Mouse (Mus musculus) forebrain, embryonic 14.5 days (tissue): ENCODE results near the gene Ift43. TPM values are rescaled to one million over a fixed set of nuclear protein-coding genes. Genes with fewer than 3 reads are reported as not detected.
A peak's percentile ranks its signal among the peaks of the same experiment; 100 is the strongest.

Source experiments
- ATAC-seq: fragments of 200-750 bp; cut with Nextera tagmentation; 2 replicates; pipeline ENCODE4 v1.8.0; 2017; ENCODE audit warnings: mild to moderate bottlenecking, moderate library complexity
- DNase-seq: peaks from one replicate; pipeline ENCODE4 v3.0.0-alpha.2; 2015; ENCODE audit warnings: low spot score
- H3K27ac ChIP-seq: fragments of 300-500 bp; sonication (generic); 2 replicates; pipeline ENCODE4 v1.5.1; 2014; ENCODE audit warnings: low read depth, mild to moderate bottlenecking, control low read depth, low read length, moderate library complexity
- H3K27me3 ChIP-seq: fragments of 300-500 bp; sonication (generic); replicated peaks from 2 replicates; pipeline ENCODE4 v1.6.1; 2014; ENCODE audit warnings: low read length, control low read depth, mixed read lengths; ENCODE audit not compliant: control insufficient read depth, insufficient read depth
- H3K36me3 ChIP-seq: fragments of 300-500 bp; sonication (generic); 2 replicates; pipeline ENCODE4 v1.6.1; 2014; ENCODE audit warnings: low read length, control low read depth; ENCODE audit not compliant: control insufficient read depth, insufficient read depth
- H3K4me1 ChIP-seq: fragments of 300-500 bp; sonication (generic); 2 replicates; pipeline ENCODE4 v1.6.1; 2014; ENCODE audit warnings: antibody characterized with exemption, low read length, control low read depth; ENCODE audit not compliant: control insufficient read depth, insufficient read depth
- H3K4me2 ChIP-seq: fragments of 300-500 bp; sonication (generic); 2 replicates; pipeline ENCODE4 v1.6.1; 2014; ENCODE audit warnings: mild to moderate bottlenecking, control low read depth, low read length
- H3K4me3 ChIP-seq: fragments of 300-500 bp; sonication (generic); 2 replicates; pipeline ENCODE4 v1.5.1; 2014; ENCODE audit warnings: low read depth, low read length, control low read depth
- H3K9ac ChIP-seq: fragments of 300-500 bp; sonication (generic); 2 replicates; pipeline ENCODE4 v1.6.1; 2014; ENCODE audit warnings: mild to moderate bottlenecking, low read length, control low read depth, moderate library complexity
- H3K9me3 ChIP-seq: fragments of 300-500 bp; sonication (generic); replicated peaks from 2 replicates; pipeline ENCODE4 v1.6.1; 2016; ENCODE audit warnings: low read length, control low read depth, mixed read lengths; ENCODE audit not compliant: control insufficient read depth
- WGBS: fragments of 180-500 bp; shearing (Covaris S2); extraction: QIAGEN DNeasy Blood & Tissue Kit; methylation state at CpG from one replicate; pipeline ENCODE4 v1.1.7; 2014; 5-methylcytosine and 5-hydroxymethylcytosine counted together
- polyA plus RNA-seq: library from polyadenylated mRNA; unstranded; fragments of >200 nt; fragmentation: Nextera tagmentation; extraction: Ambion mirVana; gene quantifications from 2 replicates; pipeline ENCODE4 v1.2.1, GENCODE M21; 2014

Ift43 gene
- 73.7 and 82.0 TPM in 2 replicates for polyA plus RNA-seq

DNA sequence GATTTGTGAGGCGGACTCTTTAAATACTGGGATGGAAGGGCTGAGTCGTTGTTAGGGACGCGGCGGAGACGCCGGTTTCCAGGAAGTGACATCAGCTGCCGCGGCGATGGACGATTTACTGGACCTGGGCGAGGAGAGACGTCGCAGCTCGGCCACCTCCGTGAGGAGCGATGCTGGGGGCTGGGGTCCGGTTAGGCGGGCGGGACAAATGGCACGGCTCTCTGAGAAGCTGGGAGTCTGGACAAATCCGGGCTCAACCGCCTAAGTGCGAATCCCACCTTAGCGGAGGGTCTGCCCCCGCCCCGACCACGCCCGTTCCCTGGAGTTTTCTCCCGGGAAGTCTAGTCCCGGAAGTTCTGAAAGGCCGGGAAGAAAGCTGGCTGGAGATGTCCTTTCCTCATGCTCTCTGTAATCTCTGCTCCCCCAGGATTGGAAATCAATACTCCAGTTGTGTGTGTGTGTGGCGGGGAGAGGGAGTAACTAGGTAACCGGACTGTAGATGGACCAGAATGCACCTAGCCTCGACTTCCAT is at the start of gene Ift43:
Gene Ift43, plus strand, starts transcription at position 61 of the 532 bp plus-strand sequence.
- peak; percentile 91 for DNase-seq
- peak within 1 kb of the TSS; percentile 70 for H3K4me3 ChIP-seq
- H3K9me3 ChIP-seq: no peaks in the 10 kb centered on the region
- WGBS: 1% methylated on average over 35 of the region's 35 CpGs
- H3K27me3 ChIP-seq: no peaks in the 10 kb centered on the region
- H3K36me3 ChIP-seq: peaks cover 14% of the 10 kb centered on the region; the same call in 1 of the 2 replicates
- peak within 1 kb of the TSS; percentile 85 for H3K4me2 ChIP-seq
- ATAC-seq: peak; percentile 72
- H3K27ac ChIP-seq: no peak within 1 kb of the TSS
- peaks cover 12% of the 10 kb centered on the region for H3K4me1 ChIP-seq
- peak within 1 kb of the TSS; percentile 69 for H3K9ac ChIP-seq

DNA sequence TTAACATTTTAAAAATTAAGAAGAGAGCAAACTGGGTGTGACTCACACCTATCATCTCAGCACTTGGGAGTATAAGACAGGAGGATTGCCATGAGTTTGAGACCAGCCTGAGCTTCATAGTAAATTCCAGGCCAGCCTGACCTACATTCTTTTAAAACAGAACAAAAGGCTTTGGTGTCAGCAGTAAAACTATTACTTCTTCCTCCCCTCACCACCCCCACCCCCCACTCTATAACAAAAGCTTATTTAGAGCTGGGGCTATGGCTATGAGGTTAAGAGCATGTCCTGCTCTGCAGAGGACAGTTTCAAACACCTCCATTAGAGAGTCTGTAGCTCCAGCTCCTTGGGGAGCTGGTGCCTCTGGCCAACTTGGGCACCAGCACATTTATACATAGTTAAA is 46.8 kb upstream of the Ift43 start:
- Histone ChIP-seq H3K9me3 (no peaks in the 10 kb centered on the region), H3K36me3 (no peaks in the 10 kb centered on the region), H3K27ac (no peak overlapping the region), H3K4me3 (no peak overlapping the region), H3K4me2 (no peak overlapping the region), H3K9ac (no peak overlapping the region), H3K27me3 (no peaks in the 10 kb centered on the region), H3K4me1 (no peaks in the 10 kb centered on the region)
- DNase-seq (no peak), ATAC-seq (no peak)

DNA sequence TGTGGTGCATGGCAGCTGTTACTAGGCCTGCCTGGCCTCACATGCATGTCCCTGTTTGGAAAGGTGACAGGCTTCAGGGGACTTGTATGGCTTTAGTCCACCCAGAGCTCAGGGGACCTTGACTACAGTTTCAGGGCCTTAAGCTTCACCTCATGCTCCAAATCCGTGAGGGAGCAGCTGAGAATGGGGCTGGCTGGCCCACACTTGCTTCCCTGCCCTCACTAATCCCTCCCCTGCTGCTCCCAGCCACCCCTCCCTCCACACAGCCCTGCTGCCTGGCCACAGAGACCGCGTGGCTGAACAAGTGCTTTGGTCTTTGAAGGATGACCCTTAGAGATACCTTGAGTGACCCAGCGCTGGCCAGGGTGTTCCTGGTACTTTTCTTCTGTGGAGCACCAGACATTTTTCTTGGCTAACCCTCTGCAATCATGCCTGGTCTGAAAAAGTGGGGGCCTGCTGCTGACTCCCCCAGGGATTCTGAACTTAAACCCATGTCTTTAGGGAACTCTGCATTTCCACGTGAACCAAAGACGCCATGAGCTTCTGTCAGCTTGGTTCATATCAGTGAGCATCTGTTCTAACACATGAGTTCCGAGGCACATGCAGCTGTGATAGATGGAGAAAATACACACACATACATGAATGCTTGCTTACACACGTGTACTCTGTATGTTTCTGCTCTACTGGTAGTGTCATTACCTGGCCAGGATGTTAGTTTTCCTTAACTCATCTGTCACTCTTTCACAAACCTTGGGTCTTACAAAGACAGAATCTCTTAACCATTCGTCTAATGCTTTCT is 45.8 kb upstream of the Ift43 start:
- no peaks in the 10 kb centered on the region for H3K4me1 ChIP-seq
- no peak overlapping the region for H3K4me3 ChIP-seq
- ATAC-seq (no peak), DNase-seq (no peak)
- H3K27ac ChIP-seq: no peak overlapping the region; the same call in 1 of the 2 replicates
- WGBS: 41% methylated on average over 9 of the region's 9 CpGs
- no peak overlapping the region for H3K4me2 ChIP-seq
- no peaks in the 10 kb centered on the region for H3K36me3 ChIP-seq
- no peaks in the 10 kb centered on the region for H3K27me3 ChIP-seq
- H3K9ac ChIP-seq: no peak overlapping the region
- no peaks in the 10 kb centered on the region for H3K9me3 ChIP-seq

DNA sequence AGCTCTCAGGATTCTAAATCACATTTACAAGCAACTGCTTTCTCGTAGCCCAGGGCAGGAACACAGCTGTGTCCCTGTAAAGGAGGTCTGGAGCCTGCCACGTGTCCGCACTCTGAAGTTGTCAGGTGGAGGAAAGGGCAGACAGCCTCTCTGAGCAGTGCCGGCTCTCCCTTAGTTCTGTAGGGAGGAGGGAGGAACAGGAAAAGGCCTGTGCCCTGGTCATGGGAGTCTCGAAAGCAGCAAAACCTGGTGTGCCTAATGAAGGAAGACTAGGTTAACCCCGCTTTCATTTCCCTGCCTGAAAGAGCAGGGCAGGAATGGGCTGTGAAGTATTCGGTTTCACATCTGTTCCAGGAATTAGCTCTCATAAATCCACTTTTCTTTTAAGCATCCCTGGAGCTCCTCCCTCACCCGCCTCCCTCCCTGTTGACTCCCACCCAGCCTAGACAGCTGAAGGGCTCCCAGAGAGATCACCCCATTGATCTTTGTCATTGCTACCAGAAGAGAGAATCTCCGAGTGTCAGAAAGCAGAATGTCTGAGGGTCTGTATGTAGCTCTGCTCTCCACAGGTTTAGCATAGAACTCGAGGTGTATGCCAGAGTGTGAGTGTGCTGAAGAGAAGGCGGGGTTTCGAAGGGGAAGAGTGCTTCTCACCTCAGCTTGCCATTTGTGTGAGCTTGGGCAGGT is 45.0 kb upstream of the Ift43 start:
- peak; percentile 7 for DNase-seq
- Histone ChIP-seq H3K9me3 (no peaks in the 10 kb centered on the region), H3K27ac (no peak overlapping the region; the same call in 1 of the 2 replicates), H3K9ac (no peak overlapping the region), H3K36me3 (no peaks in the 10 kb centered on the region), H3K27me3 (no peaks in the 10 kb centered on the region), H3K4me2 (no peak overlapping the region), H3K4me3 (no peak overlapping the region), H3K4me1 (no peaks in the 10 kb centered on the region)
- no peak for ATAC-seq
- WGBS: 31% methylated on average over 12 of the region's 12 CpGs

DNA sequence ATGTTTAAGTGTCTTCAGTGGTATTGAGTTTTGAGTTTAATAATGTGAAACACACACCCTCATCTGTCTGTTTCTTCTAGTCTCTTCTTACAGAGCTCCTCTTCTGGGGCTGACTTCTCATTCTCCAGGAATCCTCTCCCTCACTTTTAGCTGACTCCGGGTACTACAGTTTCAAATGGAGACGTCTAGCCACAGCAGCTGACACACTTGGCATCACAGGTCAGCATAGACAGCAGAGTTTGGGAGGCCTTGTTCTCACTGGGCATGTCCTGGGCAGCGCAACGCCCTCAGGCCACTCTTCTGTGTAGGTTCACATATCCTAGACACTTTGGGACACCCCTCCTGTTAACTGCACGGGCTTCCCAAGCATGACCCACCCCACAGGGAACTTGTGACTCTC is 43.3 kb upstream of the Ift43 start:
- ATAC-seq: no peak
- Histone ChIP-seq H3K27ac (no peak overlapping the region), H3K9ac (no peak overlapping the region), H3K4me1 (no peaks in the 10 kb centered on the region), H3K4me2 (no peak overlapping the region), H3K9me3 (no peaks in the 10 kb centered on the region), H3K27me3 (no peaks in the 10 kb centered on the region), H3K36me3 (no peaks in the 10 kb centered on the region), H3K4me3 (no peak overlapping the region)
- WGBS: 82% methylated on average over 5 of the region's 5 CpGs
- no peak for DNase-seq

DNA sequence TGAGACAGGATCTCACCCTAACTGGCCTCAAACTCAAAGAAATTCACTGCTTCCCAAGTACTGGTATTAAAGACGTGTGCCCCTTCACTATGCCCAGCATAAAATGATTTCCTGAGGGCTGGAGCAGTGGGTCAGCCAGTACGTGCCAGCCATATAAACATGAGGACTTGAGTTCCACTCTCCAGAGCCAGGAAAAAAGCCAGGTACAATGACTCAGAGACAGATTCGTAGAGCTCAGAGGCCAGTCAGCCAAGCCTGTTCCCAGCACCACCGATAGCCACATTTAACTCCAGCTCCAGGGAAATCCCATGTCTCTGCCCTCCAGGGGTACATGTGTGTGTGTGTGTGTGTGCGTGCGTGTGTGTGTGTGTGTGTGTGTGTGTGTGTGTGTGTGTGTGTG is 42.6 kb upstream of the Ift43 start:
- 92% methylated on average over 6 of the region's 6 CpGs for WGBS
- no peak overlapping the region for H3K9ac ChIP-seq

DNA sequence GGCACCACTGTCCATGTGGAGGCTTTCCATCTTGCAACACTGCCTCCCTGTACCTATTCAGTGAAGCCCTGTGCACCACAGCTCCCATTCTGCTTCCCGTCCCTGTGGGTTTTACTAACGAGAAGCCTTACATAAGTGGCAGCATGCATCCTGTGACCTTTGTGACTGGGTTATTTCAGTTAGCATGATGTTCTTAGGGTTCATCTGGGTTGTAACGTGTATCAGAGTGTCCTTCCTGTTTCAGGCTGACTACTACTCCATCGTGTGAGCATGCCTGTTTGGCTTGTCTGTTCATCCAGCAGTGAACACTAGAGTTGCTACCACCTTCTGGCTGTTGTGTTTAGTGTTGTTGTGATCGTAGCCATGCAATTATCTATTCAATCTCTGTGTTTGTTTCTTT is 36.2 kb upstream of the Ift43 start:
- Histone ChIP-seq H3K4me3 (no peak overlapping the region), H3K9ac (no peak overlapping the region), H3K36me3 (no peaks in the 10 kb centered on the region), H3K4me2 (no peak overlapping the region), H3K27me3 (no peaks in the 10 kb centered on the region), H3K9me3 (no peaks in the 10 kb centered on the region), H3K4me1 (no peaks in the 10 kb centered on the region), H3K27ac (no peak overlapping the region)
- 73% methylated on average over 5 of the region's 5 CpGs for WGBS
- DNase-seq (no peak), ATAC-seq (no peak)

More for the DNA sequence above, 42.6 kb upstream of the Ift43 start:
- H3K36me3 ChIP-seq: no peaks in the 10 kb centered on the region
- no peak overlapping the region for H3K4me2 ChIP-seq
- H3K9me3 ChIP-seq: no peaks in the 10 kb centered on the region
- H3K4me3 ChIP-seq: no peak overlapping the region
- H3K27ac ChIP-seq: no peak overlapping the region
- no peaks in the 10 kb centered on the region for H3K4me1 ChIP-seq
- no peaks in the 10 kb centered on the region for H3K27me3 ChIP-seq
- no peak for ATAC-seq
- DNase-seq: no peak

DNA sequence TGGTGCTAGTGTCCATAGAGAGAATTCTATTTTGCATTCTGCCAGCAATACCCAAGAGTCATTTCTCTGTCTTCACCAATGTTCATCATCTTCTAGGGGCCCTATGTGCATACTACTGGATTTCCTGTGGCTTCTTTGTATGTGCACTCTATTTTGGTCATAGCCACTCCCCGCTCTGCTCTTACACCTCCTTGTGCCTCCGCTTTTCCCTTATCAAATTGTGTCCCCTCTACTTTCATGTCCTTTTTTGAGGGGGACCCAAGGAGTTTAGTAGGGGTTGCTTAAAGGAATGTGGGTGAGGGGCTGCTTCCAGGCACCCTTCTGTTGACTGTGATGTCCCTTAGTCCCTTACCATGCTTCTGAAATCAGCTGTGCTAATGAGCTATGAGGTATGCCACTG is 35.6 kb upstream of the Ift43 start:
- ATAC-seq (no peak), DNase-seq (no peak)
- WGBS: 100% methylated on average over 2 of the region's 2 CpGs
- Histone ChIP-seq H3K9ac (no peak overlapping the region), H3K4me3 (no peak overlapping the region), H3K4me2 (no peak overlapping the region), H3K36me3 (no peaks in the 10 kb centered on the region), H3K27ac (no peak overlapping the region), H3K9me3 (no peaks in the 10 kb centered on the region), H3K4me1 (no peaks in the 10 kb centered on the region), H3K27me3 (no peaks in the 10 kb centered on the region)

DNA sequence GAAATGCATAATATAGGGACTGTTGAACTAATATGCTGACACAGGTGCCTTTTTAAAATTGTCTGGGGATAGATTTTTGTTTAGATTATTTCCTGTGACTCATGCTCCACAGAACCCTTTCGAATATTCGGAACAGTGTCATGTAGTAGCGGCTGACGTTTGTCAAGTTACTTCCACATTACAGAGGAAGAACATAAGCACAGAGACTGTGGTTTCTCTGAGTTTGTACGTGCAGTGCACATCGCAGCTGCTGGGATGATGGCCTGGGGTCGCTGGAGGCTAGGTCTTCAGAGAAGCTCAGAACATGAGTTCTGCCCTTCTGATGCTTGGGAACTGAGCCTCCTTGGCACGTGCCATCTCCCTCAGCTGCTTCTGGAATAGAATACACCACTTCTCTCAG is 35.0 kb upstream of the Ift43 start:
- Histone ChIP-seq H3K9ac (no peak overlapping the region), H3K9me3 (no peaks in the 10 kb centered on the region), H3K36me3 (no peaks in the 10 kb centered on the region), H3K4me3 (no peak overlapping the region), H3K27ac (no peak overlapping the region), H3K27me3 (no peaks in the 10 kb centered on the region), H3K4me1 (no peaks in the 10 kb centered on the region), H3K4me2 (no peak overlapping the region)
- 91% methylated on average over 8 of the region's 8 CpGs for WGBS
- DNase-seq: no peak
- ATAC-seq: no peak
